Mouse (Mus musculus) CH12.LX (cell line): ENCODE results near the gene Lin28b.

ENCODE experiments used
- CTCF ChIP-seq, 2 experiments: IDR thresholded peaks in 1 of 2; conservative IDR thresholded peaks in 1 of 2; 2 replicates each; pipeline ENCODE4 v1.5.1; 2011 to 2012; ENCODE audit warnings: low read depth in 2 of 2, low read length in 2 of 2, improper control_type of control experiment in 1 of 2, inconsistent platforms in 1 of 2, mild to moderate bottlenecking in 1 of 2, moderate library complexity in 1 of 2
- USF1 ChIP-seq: IDR thresholded peaks from 2 replicates; pipeline ENCODE4 v1.6.1; 2014; ENCODE audit warnings: low read depth, mild to moderate bottlenecking, inconsistent platforms, low read length, improper control_type of control experiment
- ZC3H11A ChIP-seq: IDR thresholded peaks from 2 replicates; pipeline ENCODE4 v1.6.1; 2012; ENCODE audit warnings: low read depth, mild to moderate bottlenecking, inconsistent platforms, low read length, improper control_type of control experiment

DNA sequence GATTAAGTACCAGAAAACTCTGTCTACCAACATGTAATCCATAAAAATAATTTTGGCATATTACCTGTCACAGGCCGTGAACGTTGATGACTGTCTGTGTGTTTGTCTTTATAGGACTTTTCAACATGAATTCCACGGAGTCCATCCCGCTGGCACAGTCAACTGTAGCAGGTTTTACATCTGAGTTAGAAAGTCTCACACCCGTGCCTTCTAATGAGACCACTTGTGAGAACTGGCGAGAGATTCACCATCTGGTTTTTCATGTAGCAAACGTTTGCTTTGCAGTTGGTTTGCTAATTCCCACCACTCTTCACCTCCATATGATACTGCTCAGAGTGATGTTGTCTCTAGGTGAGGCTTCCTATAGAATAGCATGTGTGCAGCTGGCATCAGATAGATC, 147.1 kb downstream of the Lin28b start:
- TF ChIP-seq ZC3H11A (no peak), USF1 (no peak), CTCF (conservative IDR thresholded peaks at IDR 0.05 in 1 of 2, IDR thresholded peaks at IDR 0.05 in 1 of 2; ENCODE audit: low read depth in 2 of 2, low read length in 2 of 2) (no peak)
